Mouse (Mus musculus): ENCODE results near the gene Hdac9.

DNA sequence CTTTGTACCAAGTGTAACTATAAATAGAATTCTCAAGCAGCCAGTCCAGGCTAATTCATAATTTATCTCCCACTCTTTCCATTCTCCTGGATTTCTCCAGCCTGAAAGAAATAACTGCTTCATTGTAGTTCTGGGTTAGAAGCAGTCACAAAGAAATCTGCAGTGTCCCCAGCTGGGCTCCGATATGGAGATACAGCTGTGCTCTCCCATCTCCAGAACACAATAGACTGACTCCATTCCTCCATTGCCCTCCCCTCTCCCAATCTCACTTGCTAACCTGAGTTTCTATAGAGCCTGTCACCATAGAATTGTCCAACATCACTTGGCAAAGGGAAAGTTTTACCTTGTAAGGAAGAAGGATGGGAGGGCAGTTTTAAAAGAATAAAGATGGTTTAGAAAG is 218.9 kb downstream of the Hdac9 start:
- TF ChIP-seq CEBPB (IDR thresholded peaks at IDR 0.05; ENCODE audit: low read depth) (no peak), CTCF (IDR thresholded peaks at IDR 0.05; ENCODE audit: control insufficient read depth, insufficient read depth, insufficient read length) (no peak)

Measured in C2C12 (cell line).